ENCODE assay signal across 22 mouse cellular contexts in genomic region chr3:148964991-148965605, GRCm38 (mm10). TPM values are rescaled to one million over a fixed set of nuclear protein-coding genes. Genes with fewer than 3 reads are reported as not detected.
DNase-seq lines count a peak whose midpoint lies in the region; ATAC-seq and TF ChIP-seq lines count a peak whose summit lies in the region.
"Had no signal": no experiment of that assay in that cellular context is flagged by ENCODE, and none has a peak within 500 bp of the region (broad histone marks: within the 10 kb centered on the region; RNA-seq: fewer than 3 reads in every experiment).

No protein-coding gene starts in this region.

- H3K9ac ChIP-seq in hindbrain, embryonic 16.5 days (ENCODE audit: low read depth, low read length): no peak overlapping the region
- H3K9ac ChIP-seq in hindbrain, embryonic 13.5 days: no peak overlapping the region
- H3K9ac ChIP-seq in kidney, embryonic 15.5 days: no peak overlapping the region
- H3K9ac ChIP-seq in midbrain, embryonic 13.5 days (replicated peaks): no peak overlapping the region
- H3K9ac ChIP-seq in midbrain, postnatal 0 days (replicated peaks; ENCODE audit: low read length, poor library complexity, severe bottlenecking): no peak overlapping the region
- H3K9ac ChIP-seq: embryonic facial prominence, embryonic 12.5 days; forebrain, embryonic 12.5 days; liver, embryonic 14.5 days; neural tube, embryonic 13.5 days had no signal

- ATAC-seq in hindbrain, embryonic 16.5 days: no peak
- no peak for ATAC-seq in hindbrain, embryonic 13.5 days (ENCODE audit: low FRiP score)
- ATAC-seq in kidney, embryonic 15.5 days (replicated peaks; ENCODE audit: low FRiP score): no peak
- 0 out of 2 replicates have a peak, but pooled peaks have one; percentile 15 for ATAC-seq in midbrain, embryonic 13.5 days
- no peak for ATAC-seq in midbrain, postnatal 0 days (ENCODE audit: low FRiP score)
- ATAC-seq: Patski had no signal

- H3K4me2 ChIP-seq in hindbrain, embryonic 16.5 days (ENCODE audit: low read length): peak overlapping the region; percentile 5; the same call in 1 of the 2 replicates
- H3K4me2 ChIP-seq in hindbrain, embryonic 13.5 days: no peak overlapping the region
- H3K4me2 ChIP-seq in kidney, embryonic 15.5 days: no peak overlapping the region
- no peak overlapping the region for H3K4me2 ChIP-seq in midbrain, embryonic 13.5 days (replicated peaks)
- no peak overlapping the region for H3K4me2 ChIP-seq in midbrain, postnatal 0 days (ENCODE audit: low read depth, low read length, poor library complexity, severe bottlenecking)
- H3K4me2 ChIP-seq: embryonic facial prominence, embryonic 12.5 days; forebrain, embryonic 12.5 days; neural tube, embryonic 13.5 days had no signal

- WGBS in hindbrain, embryonic 16.5 days: 47% methylated on average over 13 of the region's 13 CpGs
- 61% methylated on average over 13 of the region's 13 CpGs for WGBS in hindbrain, embryonic 13.5 days
- WGBS in kidney, embryonic 15.5 days: 75% methylated on average over 13 of the region's 13 CpGs
- whole genome bisulfite sequencing in midbrain, embryonic 13.5 days: 43% methylated on average over 13 of the region's 13 CpGs
- 37% methylated on average over 13 of the region's 13 CpGs for WGBS in midbrain, postnatal 0 days

- peak; percentile 23 for DNase-seq in kidney, postnatal 14 days
- no peak for DNase-seq in midbrain, postnatal 0 days (ENCODE audit: low spot score)
- peak; percentile 45 for DNase-seq in yolk sac, embryonic 10.5 days (ENCODE audit: low spot score)
- no peak for DNase-seq in layer of hippocampus, adult 2 months (ENCODE audit: low spot score in 2 of 2)
- DNase-seq: cerebellum, adult 11 months; cerebellum, adult 9-11 months; gastrocnemius, postnatal 36 days; heart, postnatal 4 days had no signal

- H3K36me3 ChIP-seq in hindbrain, embryonic 16.5 days (ENCODE audit: control insufficient read depth, insufficient read depth, low read length): no peaks in the 10 kb centered on the region
- no peaks in the 10 kb centered on the region for H3K36me3 ChIP-seq in hindbrain, embryonic 13.5 days
- peaks cover 6% of the 10 kb centered on the region; the same call in 1 of the 2 replicates for H3K36me3 ChIP-seq in kidney, embryonic 15.5 days
- no peaks in the 10 kb centered on the region for H3K36me3 ChIP-seq in midbrain, embryonic 13.5 days
- no peaks in the 10 kb centered on the region for H3K36me3 ChIP-seq in midbrain, postnatal 0 days (ENCODE audit: insufficient read depth, low read length)
- H3K36me3 ChIP-seq: embryonic facial prominence, embryonic 12.5 days; forebrain, embryonic 12.5 days; heart, embryonic 10.5 days; neural tube, embryonic 13.5 days had no signal

- no peaks in the 10 kb centered on the region for H3K27me3 ChIP-seq in hindbrain, embryonic 16.5 days (replicated peaks; ENCODE audit: control insufficient read depth, insufficient read depth, low read length)
- H3K27me3 ChIP-seq in hindbrain, embryonic 13.5 days: no peaks in the 10 kb centered on the region
- H3K27me3 ChIP-seq in kidney, embryonic 15.5 days: no peaks in the 10 kb centered on the region
- H3K27me3 ChIP-seq in midbrain, embryonic 13.5 days: no peaks in the 10 kb centered on the region
- no peaks in the 10 kb centered on the region for H3K27me3 ChIP-seq in midbrain, postnatal 0 days (ENCODE audit: insufficient read depth, low read length)
- H3K27me3 ChIP-seq: embryonic facial prominence, embryonic 12.5 days; forebrain, embryonic 12.5 days; neural tube, embryonic 13.5 days; Patski had no signal

- H3K27ac ChIP-seq in hindbrain, embryonic 16.5 days (ENCODE audit: low read depth, low read length): no peak overlapping the region
- H3K27ac ChIP-seq in hindbrain, embryonic 13.5 days: no peak overlapping the region
- H3K27ac ChIP-seq in kidney, embryonic 15.5 days: no peak overlapping the region
- H3K27ac ChIP-seq in midbrain, embryonic 13.5 days: no peak overlapping the region
- H3K27ac ChIP-seq in midbrain, postnatal 0 days (ENCODE audit: low read depth, low read length): no peak overlapping the region
- H3K27ac ChIP-seq in layer of hippocampus, adult 2 months: no peak overlapping the region
- H3K27ac ChIP-seq: embryonic facial prominence, embryonic 12.5 days; forebrain, embryonic 12.5 days; heart, embryonic 10.5 days; kidney, postnatal 0 days; liver, embryonic 14.5 days; macrophage; neural tube, embryonic 13.5 days had no signal

- no peaks in the 10 kb centered on the region for H3K9me3 ChIP-seq in hindbrain, embryonic 16.5 days (ENCODE audit: control insufficient read depth, low read length)
- no peaks in the 10 kb centered on the region for H3K9me3 ChIP-seq in hindbrain, embryonic 13.5 days
- H3K9me3 ChIP-seq in kidney, embryonic 15.5 days (replicated peaks): no peaks in the 10 kb centered on the region
- H3K9me3 ChIP-seq in midbrain, embryonic 13.5 days: no peaks in the 10 kb centered on the region
- H3K9me3 ChIP-seq in midbrain, postnatal 0 days (ENCODE audit: low read length): no peaks in the 10 kb centered on the region
- H3K9me3 ChIP-seq: embryonic facial prominence, embryonic 12.5 days; forebrain, embryonic 12.5 days; heart, embryonic 10.5 days; neural tube, embryonic 13.5 days had no signal

- H3K4me3 ChIP-seq in hindbrain, embryonic 16.5 days (ENCODE audit: low read length): no peak overlapping the region
- H3K4me3 ChIP-seq in hindbrain, embryonic 13.5 days: no peak overlapping the region
- H3K4me3 ChIP-seq in kidney, embryonic 15.5 days (replicated peaks): no peak overlapping the region
- H3K4me3 ChIP-seq in midbrain, embryonic 13.5 days (replicated peaks): no peak overlapping the region
- H3K4me3 ChIP-seq in midbrain, postnatal 0 days (ENCODE audit: low read depth, low read length): no peak overlapping the region
- no peak overlapping the region for H3K4me3 ChIP-seq in layer of hippocampus, adult 2 months
- H3K4me3 ChIP-seq: embryonic facial prominence, embryonic 12.5 days; erythroblast, embryonic 14.5 days; forebrain, embryonic 12.5 days; heart, embryonic 10.5 days; myocyte; neural tube, embryonic 13.5 days had no signal

- no peak for TF ChIP-seq CTCF in midbrain, postnatal 0 days (IDR thresholded peaks at IDR 0.05)
- no peak for TF ChIP-seq CTCF in layer of hippocampus, adult 2 months (conservative IDR thresholded peaks at IDR 0.05)

- peaks cover 12% of the 10 kb centered on the region for H3K4me1 ChIP-seq in hindbrain, embryonic 16.5 days (ENCODE audit: control insufficient read depth, insufficient read depth, low read depth, low read length)
- peaks cover 46% of the 10 kb centered on the region for H3K4me1 ChIP-seq in hindbrain, embryonic 13.5 days (replicated peaks)
- peaks cover 28% of the 10 kb centered on the region for H3K4me1 ChIP-seq in kidney, embryonic 15.5 days
- peaks cover 60% of the 10 kb centered on the region for H3K4me1 ChIP-seq in midbrain, embryonic 13.5 days (replicated peaks)
- peaks cover 2% of the 10 kb centered on the region; the same call in 1 of the 2 replicates for H3K4me1 ChIP-seq in midbrain, postnatal 0 days (ENCODE audit: insufficient read depth, low read length)

RNA-seq across cellular contexts. Expression of gene Adgrl2, which starts 25.3 kb away (rescaled TPM):
- 114 and 121 TPM in 2 replicates for polyA plus RNA-seq in hindbrain, embryonic 16.5 days (2015; fragmentation: Nextera tagmentation; extraction: Ambion mirVana)
- 109 and 116 TPM in 2 replicates for polyA plus RNA-seq in hindbrain, embryonic 13.5 days (2015; fragmentation: Nextera tagmentation; extraction: Ambion mirVana)
- polyA plus RNA-seq in kidney, embryonic 15.5 days (2015; fragmentation: Nextera tagmentation; extraction: Ambion mirVana): 62.1 and 64.6 TPM in 2 replicates
- polyA plus RNA-seq in midbrain, embryonic 13.5 days (2015; fragmentation: Nextera tagmentation; extraction: Ambion mirVana): 120 and 125 TPM in 2 replicates
- 102 and 116 TPM in 2 replicates for total RNA-seq in midbrain, postnatal 0 days (2014; rRNA removed)
- polyA plus RNA-seq in midbrain, postnatal 0 days (2015; fragmentation: Nextera tagmentation; extraction: Ambion mirVana): 83.6 and 92.9 TPM in 2 replicates
- total RNA-seq in layer of hippocampus, adult 2 months (2021): 10 to 100 TPM; 56.6 to 58.7 TPM

Comparison
In these comparisons a context has a peak if more than half of its experiments do, and no peak if none do; other contexts are left out.
1. DNase-seq: peak in kidney, postnatal 14 days (single experiment) and yolk sac, embryonic 10.5 days (single experiment); none in midbrain, postnatal 0 days (single experiment) and layer of hippocampus, adult 2 months (0 of 2).